Mouse (Mus musculus) liver, postnatal 0 days (tissue): Measurements from ENCODE around the gene Mag.

Source experiments
- CTCF ChIP-seq: sonication (generic); IDR thresholded peaks from 2 replicates; pipeline ENCODE4 v1.5.1; 2016; ENCODE audit warnings: antibody characterized with exemption, low read depth
- EP300 ChIP-seq: IDR thresholded peaks from 2 replicates; pipeline ENCODE4 v1.6.1; 2016; ENCODE audit warnings: antibody characterized with exemption, low read depth, mild to moderate bottlenecking

- TF ChIP-seq EP300 (no peak), CTCF (no peak)
Measured at GRCm38 (mm10) chr7:30956357-30956751, 41.7 kb upstream of the Mag start.
